Mouse (Mus musculus) liver, adult 2 months (tissue): ENCODE results near the gene Tmem206.

ENCODE experiments used
- CTCF ChIP-seq: fragments of 200-500 bp; IDR thresholded peaks from 2 replicates; pipeline ENCODE4 v1.5.1; 2011; ENCODE audit warnings: low read depth, low read length, control low read depth
- POLR2A ChIP-seq: fragments of 200-500 bp; IDR thresholded peaks from 2 replicates; pipeline ENCODE4 v1.6.1; 2011; ENCODE audit warnings: low read length, control low read depth; ENCODE audit not compliant: insufficient read depth; ENCODE audit errors: extremely low read depth

DNA sequence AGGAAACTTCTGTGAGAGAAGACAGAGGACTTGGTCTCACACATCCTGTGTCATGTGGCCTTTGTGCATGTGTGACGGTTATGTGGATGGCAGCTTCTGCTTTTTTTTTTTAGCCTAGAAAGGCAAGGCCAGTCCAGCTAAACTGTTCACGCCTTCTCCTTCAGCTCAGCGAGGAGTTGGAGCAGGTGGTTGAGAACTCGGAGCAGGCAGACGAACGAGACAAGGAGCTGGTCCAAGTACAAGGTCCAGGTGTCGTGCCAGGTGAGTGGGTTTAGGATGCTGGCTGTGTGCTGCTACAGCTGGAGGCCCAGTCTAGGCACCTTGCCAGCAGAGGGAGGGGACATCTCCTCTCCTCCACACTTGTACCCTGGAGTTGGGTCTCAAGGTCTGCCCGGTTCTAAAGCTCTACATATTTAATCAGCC, 2.3 kb downstream of the Tmem206 start:
- no peak for TF ChIP-seq CTCF
- no peak for TF ChIP-seq POLR2A
